23 mouse cellular contexts compared by ENCODE assay signal in genomic region chr7:98188238-98188637, GRCm38 (mm10). TPM values are rescaled to one million over a fixed set of nuclear protein-coding genes. Genes with fewer than 3 reads are reported as not detected.
"Had no signal": no experiment of that assay in that cellular context is flagged by ENCODE, and none has a peak within 500 bp of the region (broad histone marks: within the 10 kb centered on the region; RNA-seq: fewer than 3 reads in every experiment).

No protein-coding gene starts in this region.

- DNase-seq: liver, postnatal 0 days; lung, adult 2 months; lung, postnatal 4 days; retina, postnatal 1 day; right cerebral cortex, adult 18-20 months; right cerebral cortex, postnatal 25 days; right cerebral cortex, postnatal 4 days; spleen, adult 18-20 months; thymus, adult 18-20 months; thymus, postnatal 14 days; thymus, postnatal 36 days had no signal

- ATAC-seq: liver, postnatal 0 days; lung, postnatal 0 days; midbrain, embryonic 13.5 days; midbrain, embryonic 16.5 days had no signal

- H3K9me3 ChIP-seq: liver, embryonic 15.5 days; lung, embryonic 15.5 days; midbrain, embryonic 10.5 days; midbrain, embryonic 13.5 days; neural tube, embryonic 13.5 days; neural tube, embryonic 15.5 days had no signal

- H3K4me3 ChIP-seq: liver, embryonic 15.5 days; lung, embryonic 15.5 days; midbrain, embryonic 10.5 days; midbrain, embryonic 13.5 days; myocyte; neural tube, embryonic 13.5 days; neural tube, embryonic 15.5 days had no signal

- H3K4me2 ChIP-seq: liver, embryonic 15.5 days; lung, embryonic 15.5 days; midbrain, embryonic 13.5 days; neural tube, embryonic 13.5 days; neural tube, embryonic 15.5 days had no signal

- H3K36me3 ChIP-seq: liver, embryonic 15.5 days; lung, embryonic 15.5 days; midbrain, embryonic 10.5 days; midbrain, embryonic 13.5 days; neural tube, embryonic 13.5 days; neural tube, embryonic 15.5 days had no signal

- H3K27ac ChIP-seq: liver, embryonic 15.5 days; lung, embryonic 15.5 days; midbrain, embryonic 10.5 days; midbrain, embryonic 13.5 days; neural tube, embryonic 13.5 days; neural tube, embryonic 15.5 days had no signal

- H3K9ac ChIP-seq: liver, embryonic 15.5 days; liver, postnatal 0 days; lung, embryonic 15.5 days; midbrain, embryonic 13.5 days; neural tube, embryonic 13.5 days; neural tube, embryonic 15.5 days had no signal

RNA-seq across cellular contexts. Expression of gene B3gnt6, which starts 11.0 kb away (rescaled TPM):
- total RNA-seq: megakaryocyte-erythroid progenitor cell, adult 5-6 weeks had no signal
- polyA plus RNA-seq: liver, embryonic 15.5 days; stomach, embryonic 16.5 days had no signal

RNA-seq across cellular contexts. Expression of gene Omp, which starts 42.9 kb away (rescaled TPM):
- total RNA-seq: megakaryocyte, adult 5-6 weeks had no signal
